Mouse (Mus musculus) T-cell, adult 2 months (primary cell): ENCODE measurements around the gene Mcm5.

Experiments
- DNase-seq: peaks from one replicate; pipeline ENCODE4 v3.0.0; 2022; ENCODE audit warnings: low spot score

The Mcm5 gene

GRCm38 (mm10) chr8:75109236-75109967, at the start of gene Mcm5:
Mcm5 (plus strand) TSS chr8:75109569.
- DNase-seq: peak; percentile 98

DNA sequence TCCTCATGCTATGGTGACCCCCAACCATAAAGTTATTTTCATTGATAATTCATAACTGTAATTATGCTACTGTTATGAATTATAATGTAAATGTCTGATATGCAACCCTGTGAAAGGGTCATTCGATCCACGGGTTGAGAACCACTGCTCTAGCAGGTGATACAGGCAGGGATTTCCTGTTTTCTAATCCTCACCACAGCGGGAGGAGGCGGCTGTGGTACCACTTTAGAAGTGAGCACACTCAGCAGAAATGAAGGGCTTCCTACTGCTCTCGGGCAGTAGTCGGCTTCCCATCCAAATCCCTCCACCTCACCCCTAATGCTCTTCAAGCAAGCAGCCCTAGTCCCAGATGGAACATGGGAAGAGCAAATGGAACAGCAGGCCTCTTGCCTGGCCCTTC, 49.3 kb upstream of the Mcm5 start:
- DNase-seq: no peak

- DNase-seq: no peak
Measured at GRCm38 (mm10) chr8:75060815-75061214, 48.6 kb upstream of the Mcm5 start.

GRCm38 (mm10) chr8:75063290-75063689, 46.1 kb upstream of the Mcm5 start:
- no peak for DNase-seq

GRCm38 (mm10) chr8:75064790-75065189, 44.6 kb upstream of the Mcm5 start:
- no peak for DNase-seq

DNA sequence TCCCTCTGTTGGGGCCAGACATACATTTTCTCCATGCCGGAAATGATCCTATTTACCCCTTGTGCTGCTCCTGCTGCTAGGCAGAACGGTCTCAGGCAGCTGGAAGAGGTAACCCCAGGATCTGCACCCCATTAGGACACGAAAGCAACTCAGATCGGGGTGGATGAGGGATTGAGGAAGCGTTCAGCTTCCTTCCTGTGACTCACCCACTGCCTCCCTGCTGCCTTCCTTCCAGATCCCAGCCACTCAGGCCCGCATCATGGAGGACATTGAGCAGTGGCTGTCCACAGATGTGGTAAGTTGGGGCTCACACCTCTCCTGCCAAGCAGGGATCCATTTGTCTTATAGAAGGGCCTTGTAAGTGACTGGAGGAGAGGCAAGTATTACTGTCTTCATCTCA, 42.1 kb upstream of the Mcm5 start:
- DNase-seq: no peak

GRCm38 (mm10) chr8:75070297-75070696, 39.1 kb upstream of the Mcm5 start:
- DNase-seq: no peak

DNA sequence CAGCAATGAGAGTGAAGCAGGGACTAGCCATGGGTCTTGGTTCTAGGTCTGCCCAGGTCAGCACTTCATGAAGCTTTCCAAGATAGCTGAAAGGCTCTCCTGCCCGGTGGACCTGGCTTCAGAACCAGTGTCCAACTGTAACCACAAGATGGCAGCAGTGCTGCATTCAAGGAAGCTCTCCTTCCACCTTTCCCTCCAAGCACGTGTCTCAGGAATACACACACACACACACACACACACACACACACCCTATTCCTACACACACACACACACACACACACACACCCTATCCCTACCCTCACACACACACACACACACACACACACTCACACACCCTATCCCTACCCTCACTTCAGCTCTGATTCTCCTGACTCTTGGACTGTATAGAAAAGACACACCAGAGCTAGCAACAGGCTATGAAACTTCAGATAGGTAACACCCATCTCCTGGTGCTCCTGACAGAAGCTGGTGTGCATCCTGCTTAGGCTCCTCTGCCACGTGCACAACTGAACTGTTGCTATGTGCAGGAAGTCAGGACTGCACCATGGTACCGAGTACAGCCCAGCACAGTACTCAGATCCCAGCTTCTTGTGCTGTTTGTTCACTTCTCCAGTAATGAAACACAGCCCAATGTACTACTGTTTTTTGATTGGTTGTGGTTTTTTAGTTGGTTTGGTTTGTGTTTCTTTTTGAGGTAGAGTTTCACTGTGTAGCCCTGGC, 37.6 kb upstream of the Mcm5 start:
- DNase-seq: peak; percentile 51

GRCm38 (mm10) chr8:75074876-75075275, 34.5 kb upstream of the Mcm5 start:
- DNase-seq: no peak

DNA sequence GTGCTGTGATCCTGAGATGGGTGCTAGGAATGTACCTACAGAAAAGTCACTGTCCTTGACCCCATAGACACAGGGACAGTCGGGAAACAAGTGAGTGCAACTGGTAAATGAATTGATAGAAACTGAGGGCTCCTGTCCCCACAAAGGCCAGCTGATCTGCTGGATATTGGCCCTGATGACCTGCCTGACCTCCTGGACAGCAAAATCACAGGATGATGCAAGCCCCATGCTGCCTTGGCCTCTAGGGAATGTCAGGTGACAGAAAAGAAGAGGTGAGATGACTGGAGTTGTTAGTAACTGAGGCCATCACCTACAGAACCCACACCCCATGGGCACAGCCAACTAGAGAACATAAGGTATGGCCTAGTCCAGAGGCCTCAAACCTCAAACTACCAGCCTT, 31.2 kb upstream of the Mcm5 start:
- no peak for DNase-seq

- DNase-seq: no peak
Measured at GRCm38 (mm10) chr8:75078851-75079250, 30.5 kb upstream of the Mcm5 start.

DNA sequence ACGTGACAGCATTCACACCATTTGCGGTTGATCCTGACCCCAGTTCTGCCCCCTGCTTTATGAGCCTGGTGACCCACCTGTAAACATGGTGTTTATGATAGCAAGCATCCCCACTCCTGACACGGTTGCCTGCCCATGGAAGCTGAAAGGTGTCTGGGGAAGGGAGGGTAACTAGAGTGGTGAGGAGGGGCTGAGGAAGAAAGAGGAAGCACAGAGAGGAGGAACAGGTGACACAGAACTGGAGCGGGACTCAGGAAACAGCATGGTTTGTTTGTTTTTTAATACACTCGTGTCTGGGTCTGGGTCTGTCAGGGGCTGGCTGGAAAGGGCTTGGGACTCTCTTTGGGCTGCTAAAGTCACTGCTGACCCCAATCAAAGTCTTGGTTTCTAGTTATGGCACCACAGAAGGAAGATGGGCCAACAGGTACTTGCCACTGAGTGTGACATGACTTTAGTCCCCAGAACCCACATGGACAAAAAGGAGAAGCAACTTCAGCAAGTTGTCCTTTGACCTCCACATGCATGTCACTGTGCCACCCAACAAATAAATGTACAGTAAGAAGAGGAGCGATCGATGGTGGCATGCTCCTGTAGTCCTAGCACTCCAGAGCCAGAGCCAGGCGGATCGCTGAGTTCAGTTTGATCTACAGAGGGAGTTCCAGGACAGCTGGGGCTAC, 27.9 kb upstream of the Mcm5 start:
- no peak for DNase-seq

DNA sequence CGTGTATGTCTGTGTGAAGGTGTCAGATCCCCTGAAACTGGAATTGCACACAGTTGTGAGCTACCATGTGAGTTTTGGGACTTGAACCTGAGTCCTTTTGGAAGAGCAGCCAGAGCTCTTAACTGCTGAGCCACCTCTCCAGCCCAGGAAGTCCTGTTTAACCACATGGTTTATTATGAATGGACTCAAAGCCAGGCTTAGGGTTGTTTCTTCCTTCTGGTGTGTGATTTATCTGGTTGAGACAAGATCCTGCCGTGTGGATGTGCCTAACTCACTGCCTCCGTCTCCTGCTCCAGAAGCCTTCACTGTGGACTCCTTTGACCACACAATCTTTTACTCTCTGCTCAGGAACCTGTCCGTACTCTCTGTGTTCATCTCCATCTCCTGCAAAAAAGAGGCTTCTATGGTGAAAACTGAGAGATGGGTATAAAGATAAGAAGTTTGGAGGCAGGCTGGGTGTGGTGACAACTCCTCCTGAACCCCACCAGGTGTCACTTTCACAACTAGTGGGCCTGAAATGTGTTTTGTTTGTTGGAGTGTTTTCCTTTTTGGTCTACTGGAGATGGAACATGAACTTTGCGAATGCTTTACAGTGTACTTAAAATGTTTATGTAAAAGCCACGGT, 27.1 kb upstream of the Mcm5 start:
- no peak for DNase-seq

DNA sequence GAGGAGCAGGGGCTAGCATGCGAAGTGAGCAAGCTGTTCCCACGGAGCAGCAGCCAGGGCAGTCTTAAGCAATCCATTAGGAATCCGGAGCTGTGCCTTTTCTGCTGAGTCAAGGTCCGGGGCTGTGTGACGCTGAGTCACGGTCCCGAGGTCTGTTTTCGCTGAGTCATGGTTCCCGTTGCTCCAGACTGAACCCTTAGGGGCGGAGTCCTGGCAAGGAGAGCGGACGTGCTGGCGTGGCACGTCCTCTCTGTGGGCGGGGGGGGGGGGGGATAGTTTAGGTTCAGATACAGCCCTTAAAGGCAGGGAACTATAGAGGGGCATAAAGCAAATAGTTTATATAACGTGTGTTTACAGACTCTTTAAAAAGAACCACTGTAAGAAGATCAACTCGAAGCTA, 25.5 kb upstream of the Mcm5 start:
- DNase-seq: peak; percentile 37

DNA sequence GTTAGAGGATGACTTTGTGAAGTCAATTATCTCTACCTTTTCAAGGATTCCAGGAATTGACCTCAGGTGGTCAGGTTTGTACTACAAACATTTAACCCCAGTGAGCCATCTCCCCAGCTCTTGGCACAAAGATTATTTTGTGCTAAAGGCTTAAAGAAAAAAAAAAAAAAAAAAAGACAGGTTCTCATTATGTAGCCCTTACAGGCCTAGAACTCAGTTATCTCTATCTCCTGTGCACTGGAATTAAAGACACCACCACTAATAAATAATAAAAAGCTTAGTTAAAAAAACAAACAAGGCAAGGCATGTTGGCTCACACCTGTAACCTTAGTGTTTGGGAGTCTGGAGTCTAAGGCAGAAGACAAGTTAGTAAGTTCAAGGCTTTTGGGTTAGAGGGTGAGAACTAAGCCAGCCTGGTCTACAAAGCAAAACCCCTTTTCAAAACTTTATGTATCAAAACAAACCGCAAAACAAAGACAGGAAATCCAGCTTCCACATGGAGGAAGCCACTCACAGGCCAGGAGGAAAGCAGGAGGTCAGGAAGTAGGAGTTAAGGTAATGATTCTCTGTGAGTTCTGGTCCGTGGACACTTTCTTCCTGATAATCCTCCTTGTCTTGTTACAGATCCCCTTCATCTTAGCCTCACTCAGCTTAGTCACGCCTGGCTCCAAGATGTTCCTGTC, 24.8 kb upstream of the Mcm5 start:
- DNase-seq: no peak

DNA sequence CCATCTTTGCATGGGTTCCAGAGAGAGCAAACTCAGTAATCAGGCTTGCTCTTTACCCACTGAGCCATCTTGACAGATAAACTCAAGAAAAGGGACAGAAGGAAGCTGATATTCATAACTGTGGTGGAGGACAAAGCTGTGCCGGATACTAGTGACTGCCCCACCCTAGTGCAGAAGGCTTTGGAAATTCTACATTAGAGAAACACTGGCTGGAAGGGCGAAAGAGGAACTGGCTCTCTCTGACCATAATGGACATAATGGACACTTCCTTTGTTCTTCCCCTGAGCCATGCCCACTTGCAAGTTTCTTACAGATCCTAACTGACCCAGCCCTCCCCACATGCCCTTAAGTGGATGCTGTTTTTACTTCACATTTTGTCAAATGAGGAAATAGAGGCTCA, 23.4 kb upstream of the Mcm5 start:
- no peak for DNase-seq

DNA sequence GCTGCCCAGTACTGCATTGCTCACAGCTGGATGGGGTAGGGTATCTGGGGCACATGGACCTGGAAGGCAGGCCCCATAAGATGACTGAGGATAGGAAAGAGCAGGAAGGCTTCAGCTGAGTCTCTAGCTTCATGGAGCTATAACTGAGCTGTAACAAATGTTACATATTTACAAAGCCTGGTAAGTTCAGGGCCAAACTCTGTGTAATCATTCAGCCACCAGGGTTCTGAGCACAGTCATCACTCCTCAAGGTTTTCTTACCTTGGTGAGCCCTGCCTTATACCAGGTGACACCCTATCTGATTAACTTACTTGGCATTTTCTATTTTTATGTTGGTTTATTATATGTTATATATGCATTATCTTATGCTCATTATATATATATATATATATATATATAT, 22.2 kb upstream of the Mcm5 start:
- no peak for DNase-seq

GRCm38 (mm10) chr8:75088989-75089881, 20.1 kb upstream of the Mcm5 start:
- DNase-seq: no peak

- DNase-seq: no peak
Measured at GRCm38 (mm10) chr8:75090781-75091365, 18.5 kb upstream of the Mcm5 start.

- DNase-seq: peak; percentile 74
Measured at GRCm38 (mm10) chr8:75093399-75094156, 15.8 kb upstream of the Mcm5 start, which contains the start of gene Hmox1. Hmox1 (plus strand) TSS chr8:75093621.
